ENCODE assay signal across 9 mouse cellular contexts in the genomic region with DNA sequence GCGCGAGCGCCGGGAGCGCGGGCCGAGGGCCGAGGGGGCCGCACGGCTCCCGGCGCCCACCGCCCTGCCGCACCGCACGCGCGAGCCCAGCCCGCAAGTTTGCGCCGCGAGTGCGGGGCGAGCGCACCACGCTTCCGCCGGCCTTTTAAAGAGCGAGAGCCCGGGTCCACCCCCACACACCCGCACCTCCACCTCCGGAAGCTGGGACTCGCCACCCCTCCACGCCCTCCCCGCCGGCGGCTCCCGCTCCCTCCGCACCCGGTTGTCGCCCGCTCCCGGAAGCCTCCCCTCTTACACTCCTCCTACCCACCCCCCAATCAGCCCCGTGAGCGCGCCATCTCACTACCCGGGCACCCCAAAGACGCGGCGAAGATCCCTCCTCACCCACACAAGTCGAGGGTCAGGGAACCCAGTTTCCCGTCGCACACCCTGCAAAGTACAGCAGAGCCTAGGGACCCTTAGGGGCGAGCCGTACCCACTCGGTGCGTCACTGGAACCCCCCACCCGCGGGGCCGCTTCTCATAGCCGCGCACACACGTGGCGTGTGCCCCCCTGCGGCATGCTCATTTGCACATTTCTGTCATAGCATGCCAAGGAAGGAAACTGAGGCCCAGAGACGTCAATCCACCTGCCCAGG. TPM values are rescaled to one million over a fixed set of nuclear protein-coding genes. Genes with fewer than 3 reads are reported as not detected.
DNase-seq lines count a peak whose midpoint lies in the region; ATAC-seq and TF ChIP-seq lines count a peak whose summit lies in the region.
"Had no signal": no experiment of that assay in that cellular context is flagged by ENCODE, and none has a peak within 500 bp of the region (broad histone marks: within the 10 kb centered on the region; RNA-seq: fewer than 3 reads in every experiment).

No protein-coding gene starts in this region.

- no peak for DNase-seq in heart, adult 9 months (ENCODE audit: low spot score in 2 of 2)
- DNase-seq in ES-E14 (ENCODE audit: low read depth, low spot score), result no peak
- no peak for DNase-seq in limb, embryonic 14.5 days (ENCODE audit: low spot score)
- no peak for DNase-seq in urinary bladder, postnatal 25 days (ENCODE audit: low spot score)
- no peak for DNase-seq in gastrocnemius, adult 8-10 months (ENCODE audit: low spot score in 2 of 2)

- WGBS in heart, embryonic 15.5 days, result 1% methylated on average over 49 of the region's 66 CpGs
- 1% methylated on average over 60 of the region's 66 CpGs for WGBS in embryonic facial prominence, embryonic 13.5 days
- 1% methylated on average over 26 of the region's 66 CpGs for WGBS in limb, embryonic 14.5 days
- 2% methylated on average over 41 of the region's 66 CpGs for WGBS in stomach, embryonic 14.5 days

- no peak for TF ChIP-seq POLR2A in limb, embryonic 14.5 days (IDR thresholded peaks at IDR 0.05; ENCODE audit: borderline replicate concordance, extremely low read depth, insufficient read depth, insufficient read length)

- peak overlapping the region; percentile 49; the same call in 1 of the 2 replicates for H3K9ac ChIP-seq in heart, embryonic 15.5 days
- peak overlapping the region; percentile 55 for H3K9ac ChIP-seq in ES-E14 (ENCODE audit: insufficient read depth, low read depth, low read length, poor library complexity, severe bottlenecking)
- peak overlapping the region; percentile 70 for H3K9ac ChIP-seq in embryonic facial prominence, embryonic 13.5 days
- H3K9ac ChIP-seq in limb, embryonic 14.5 days (ENCODE audit: low read depth, low read length, severe bottlenecking), result peak overlapping the region; percentile 54
- peak overlapping the region; percentile 30; the same call in 1 of the 2 replicates for H3K9ac ChIP-seq in stomach, embryonic 14.5 days (replicated peaks; ENCODE audit: low read depth, low read length)

- no peaks in the 10 kb centered on the region for H3K36me3 ChIP-seq in heart, embryonic 15.5 days
- H3K36me3 ChIP-seq in ES-E14 (ENCODE audit: control insufficient read depth, insufficient read depth, low read length, poor library complexity, severe bottlenecking), result no peaks in the 10 kb centered on the region
- H3K36me3 ChIP-seq in embryonic facial prominence, embryonic 13.5 days, result no peaks in the 10 kb centered on the region
- no peaks in the 10 kb centered on the region for H3K36me3 ChIP-seq in limb, embryonic 14.5 days (ENCODE audit: control insufficient read depth, insufficient read depth, low read length)
- no peaks in the 10 kb centered on the region for H3K36me3 ChIP-seq in stomach, embryonic 14.5 days (ENCODE audit: control insufficient read depth, insufficient read depth, low read length)
- H3K36me3 ChIP-seq: G1E had no signal

- H3K27me3 ChIP-seq in heart, embryonic 15.5 days, result peaks cover 100% of the 10 kb centered on the region
- peaks cover 98% of the 10 kb centered on the region for H3K27me3 ChIP-seq in embryonic facial prominence, embryonic 13.5 days
- peaks cover 59% of the 10 kb centered on the region for H3K27me3 ChIP-seq in limb, embryonic 14.5 days (ENCODE audit: control insufficient read depth, insufficient read depth, low read length)
- H3K27me3 ChIP-seq in stomach, embryonic 14.5 days (ENCODE audit: control insufficient read depth, insufficient read depth, low read length), result peaks cover 40% of the 10 kb centered on the region

- H3K27ac ChIP-seq in heart, embryonic 15.5 days, result no peak overlapping the region
- no peak overlapping the region for H3K27ac ChIP-seq in ES-E14 (ENCODE audit: insufficient read depth, low read depth, low read length, poor library complexity, severe bottlenecking)
- H3K27ac ChIP-seq in embryonic facial prominence, embryonic 13.5 days, result no peak overlapping the region
- no peak overlapping the region for H3K27ac ChIP-seq in limb, embryonic 14.5 days (replicated peaks; ENCODE audit: low read depth, low read length)
- no peak overlapping the region for H3K27ac ChIP-seq in stomach, embryonic 14.5 days (ENCODE audit: low read length)

- H3K4me1 ChIP-seq in heart, embryonic 15.5 days (replicated peaks), result peaks cover 24% of the 10 kb centered on the region
- peaks cover 0 to 6% of the 10 kb centered on the region in 2 experiments; a peak in 1 of 4 replicates for H3K4me1 ChIP-seq in ES-E14 (ENCODE audit: control insufficient read depth in 2 of 2, insufficient read depth in 2 of 2, low read length in 2 of 2, poor library complexity in 1 of 2)
- peaks cover 18% of the 10 kb centered on the region for H3K4me1 ChIP-seq in embryonic facial prominence, embryonic 13.5 days
- H3K4me1 ChIP-seq in limb, embryonic 14.5 days (ENCODE audit: control insufficient read depth, insufficient read depth, low read length), result peaks cover 11% of the 10 kb centered on the region; the same call in 1 of the 2 replicates
- peaks cover 8% of the 10 kb centered on the region; the same call in 1 of the 2 replicates for H3K4me1 ChIP-seq in stomach, embryonic 14.5 days (ENCODE audit: control insufficient read depth, insufficient read depth, low read length)

- peak overlapping the region; percentile 58 for H3K4me3 ChIP-seq in heart, embryonic 15.5 days
- H3K4me3 ChIP-seq in ES-E14 (ENCODE audit: insufficient read depth in 1 of 2, low read depth in 1 of 2, low read length in 2 of 2, poor library complexity in 1 of 2, severe bottlenecking in 1 of 2), result peak overlapping the region; percentile 13 to 73; a peak in 3 of 4 replicates
- H3K4me3 ChIP-seq in embryonic facial prominence, embryonic 13.5 days, result peak overlapping the region; percentile 60
- H3K4me3 ChIP-seq in limb, embryonic 14.5 days (replicated peaks; ENCODE audit: low read length), result peak overlapping the region; percentile 55
- peak overlapping the region; percentile 47 for H3K4me3 ChIP-seq in stomach, embryonic 14.5 days (ENCODE audit: low read depth, low read length)

- peak overlapping the region; percentile 99 for H3K4me2 ChIP-seq in heart, embryonic 15.5 days
- peak overlapping the region; percentile 100 for H3K4me2 ChIP-seq in embryonic facial prominence, embryonic 13.5 days
- H3K4me2 ChIP-seq in limb, embryonic 14.5 days (replicated peaks; ENCODE audit: low read depth, low read length, severe bottlenecking), result peak overlapping the region; percentile 99
- H3K4me2 ChIP-seq in stomach, embryonic 14.5 days (replicated peaks; ENCODE audit: low read depth, low read length), result peak overlapping the region; percentile 100

- ATAC-seq in heart, embryonic 15.5 days (replicated peaks; ENCODE audit: insufficient number of reproducible peaks, insufficient read depth, low FRiP score, low read depth), result no peak
- ATAC-seq in embryonic facial prominence, embryonic 13.5 days (ENCODE audit: insufficient number of reproducible peaks, insufficient read depth, low FRiP score, low TSS enrichment, low read depth), result no peak
- no peak for ATAC-seq in limb, embryonic 14.5 days (ENCODE audit: low FRiP score, low read depth)
- no peak for ATAC-seq in stomach, embryonic 14.5 days (ENCODE audit: insufficient number of reproducible peaks, insufficient read depth, low FRiP score, low read depth)

- in situ Hi-C loops in ES-E14 (cut with MboI; ENCODE audit: low sequenced_read_pairs in 2 of 2, unreplicated experiment in 2 of 2), result loop anchor here (10.0 to 25.0 kb wide), 2 partner anchors 299 to 326 kb away; no protein-coding TSS in a partner anchor

- no peaks in the 10 kb centered on the region for H3K9me3 ChIP-seq in heart, embryonic 15.5 days (replicated peaks)
- H3K9me3 ChIP-seq in ES-E14 (ENCODE audit: control insufficient read depth, insufficient read depth, low read depth, low read length), result no peaks in the 10 kb centered on the region
- no peaks in the 10 kb centered on the region for H3K9me3 ChIP-seq in embryonic facial prominence, embryonic 13.5 days
- H3K9me3 ChIP-seq in limb, embryonic 14.5 days (ENCODE audit: control insufficient read depth, low read length), result no peaks in the 10 kb centered on the region
- H3K9me3 ChIP-seq in stomach, embryonic 14.5 days (ENCODE audit: control insufficient read depth, low read depth, low read length), result no peaks in the 10 kb centered on the region

TF ChIP-seq in ES-E14, 5 proteins besides CTCF, POLR2A, EP300 and RAD21:
- TF ChIP-seq ZC3H11A (IDR thresholded peaks at IDR 0.05; ENCODE audit: borderline replicate concordance, low read depth, low read length), result no peak
- TF ChIP-seq MAFK (IDR thresholded peaks at IDR 0.05; ENCODE audit: insufficient read depth, low read depth, low read length), result no peak
- no peak for TF ChIP-seq HCFC1 (IDR thresholded peaks at IDR 0.05; ENCODE audit: borderline replicate concordance, insufficient read depth, low read length)
- TF ChIP-seq CHD2 (IDR thresholded peaks at IDR 0.05; ENCODE audit: low read depth, low read length), result no peak
- TF ChIP-seq ZNF384 (IDR thresholded peaks at IDR 0.05; ENCODE audit: low read depth, low read length), result no peak

RNA-seq across cellular contexts. Expression of a gene that starts 7.8 kb away (rescaled TPM):
- polyA plus RNA-seq in heart, embryonic 15.5 days (2015; fragmentation: Nextera tagmentation; extraction: Ambion mirVana), result 0.05 and 0.36 TPM in 2 replicates
- 0.49 and 0.74 TPM in 2 replicates for total RNA-seq in ES-E14 (2012; rRNA removed)
- 0.25 and 0.38 TPM in 2 replicates for polyA plus RNA-seq in embryonic facial prominence, embryonic 13.5 days (2015; fragmentation: Nextera tagmentation; extraction: Ambion mirVana)
- 1.6 and 2.2 TPM in 2 replicates for polyA plus RNA-seq in limb, embryonic 14.5 days (2012; rRNA removed)
- polyA plus RNA-seq in limb, embryonic 14.5 days (2014; fragmentation: Nextera tagmentation; extraction: Ambion mirVana), result 0.75 and 1.0 TPM in 2 replicates
- polyA plus RNA-seq in stomach, embryonic 14.5 days (2014; fragmentation: Nextera tagmentation; extraction: Ambion mirVana), result 0.17 and 0.27 TPM in 2 replicates
- total RNA-seq in gastrocnemius, adult 8-10 months (2022), result under 1 TPM in 1 of 4 experiments, not detected in 3; 0.11 TPM
- polyA plus RNA-seq: G1E had no signal

RNA-seq across cellular contexts. Expression of a gene that starts 42.9 kb away (rescaled TPM):
- 95.0 and 152 TPM in 2 replicates for polyA plus RNA-seq in heart, embryonic 15.5 days (2015; fragmentation: Nextera tagmentation; extraction: Ambion mirVana)
- total RNA-seq in ES-E14 (2012; rRNA removed), result 142 and 175 TPM in 2 replicates
- 227 and 258 TPM in 2 replicates for polyA plus RNA-seq in embryonic facial prominence, embryonic 13.5 days (2015; fragmentation: Nextera tagmentation; extraction: Ambion mirVana)
- polyA plus RNA-seq in limb, embryonic 14.5 days (2012; rRNA removed), result 196 and 250 TPM in 2 replicates
- 227 and 235 TPM in 2 replicates for polyA plus RNA-seq in limb, embryonic 14.5 days (2014; fragmentation: Nextera tagmentation; extraction: Ambion mirVana)
- polyA plus RNA-seq in stomach, embryonic 14.5 days (2014; fragmentation: Nextera tagmentation; extraction: Ambion mirVana), result 231 and 239 TPM in 2 replicates
- 10 to 100 TPM; 27.6 to 34.9 (median 31.9) TPM for total RNA-seq in gastrocnemius, adult 8-10 months (2022)

RNA-seq across cellular contexts. Expression of a gene that starts 52.2 kb away (rescaled TPM):
- 14.5 and 23.0 TPM in 2 replicates for polyA plus RNA-seq in heart, embryonic 15.5 days (2015; fragmentation: Nextera tagmentation; extraction: Ambion mirVana)
- 6.8 and 9.2 TPM in 2 replicates for total RNA-seq in ES-E14 (2012; rRNA removed)
- 21.2 and 21.4 TPM in 2 replicates for polyA plus RNA-seq in embryonic facial prominence, embryonic 13.5 days (2015; fragmentation: Nextera tagmentation; extraction: Ambion mirVana)
- polyA plus RNA-seq in limb, embryonic 14.5 days (2012; rRNA removed), result 24.1 and 28.0 TPM in 2 replicates
- 31.4 and 31.9 TPM in 2 replicates for polyA plus RNA-seq in limb, embryonic 14.5 days (2014; fragmentation: Nextera tagmentation; extraction: Ambion mirVana)
- polyA plus RNA-seq in stomach, embryonic 14.5 days (2014; fragmentation: Nextera tagmentation; extraction: Ambion mirVana), result 22.6 and 24.3 TPM in 2 replicates
- total RNA-seq in gastrocnemius, adult 8-10 months (2022), result 1 to 10 TPM; 1.7 to 3.9 (median 2.8) TPM
